Mouse (Mus musculus) lung, postnatal 10 days (tissue): ENCODE measurements around the gene Hibadh.

Source experiments
- DNase-seq: peaks from one replicate; pipeline ENCODE4 v3.0.0; 2021

Gene Hibadh

GRCm38 (mm10) chr6:52567327-52568299 is 72.6 kb downstream of the Hibadh start:
- DNase-seq = no peak

- no peak for DNase-seq
Measured at GRCm38 (mm10) chr6:52565210-52565609, 75.0 kb downstream of the Hibadh start.

GRCm38 (mm10) chr6:52562994-52563393 is 77.2 kb downstream of the Hibadh start:
- DNase-seq = no peak

- no peak for DNase-seq
Measured at GRCm38 (mm10) chr6:52559041-52559440, 81.1 kb downstream of the Hibadh start.

- peak; percentile 17 for DNase-seq
Measured at GRCm38 (mm10) chr6:52544376-52544775, 95.8 kb downstream of the Hibadh start.

- no peak for DNase-seq
Measured at GRCm38 (mm10) chr6:52542464-52542863, 97.7 kb downstream of the Hibadh start.

GRCm38 (mm10) chr6:52539911-52540310 is 100.3 kb downstream of the Hibadh start:
- no peak for DNase-seq

- DNase-seq = no peak
Measured at GRCm38 (mm10) chr6:52535072-52535704, 105.0 kb downstream of the Hibadh start.

- DNase-seq = no peak
Measured at GRCm38 (mm10) chr6:52532144-52532492, 108.1 kb downstream of the Hibadh start.

GRCm38 (mm10) chr6:52531366-52532143 is 108.6 kb downstream of the Hibadh start:
- peak; percentile 24 for DNase-seq

- no peak for DNase-seq
Measured at GRCm38 (mm10) chr6:52530861-52531260, 109.3 kb downstream of the Hibadh start.

- no peak for DNase-seq
Measured at GRCm38 (mm10) chr6:52524226-52524625, 116.0 kb downstream of the Hibadh start.

GRCm38 (mm10) chr6:52518704-52519103 is 121.5 kb downstream of the Hibadh start:
- no peak for DNase-seq

- DNase-seq = no peak
Measured at GRCm38 (mm10) chr6:52517272-52517671, 122.9 kb downstream of the Hibadh start.

- no peak for DNase-seq
Measured at GRCm38 (mm10) chr6:52513876-52514405, 126.2 kb downstream of the Hibadh start.

GRCm38 (mm10) chr6:52508789-52509188 is 131.4 kb downstream of the Hibadh start:
- no peak for DNase-seq

GRCm38 (mm10) chr6:52507946-52508345 is 132.2 kb downstream of the Hibadh start:
- no peak for DNase-seq

- DNase-seq = peak; percentile 31
Measured at GRCm38 (mm10) chr6:52507171-52507570, 133.0 kb downstream of the Hibadh start.

GRCm38 (mm10) chr6:52505777-52506755 is 134.1 kb downstream of the Hibadh start:
- no peak for DNase-seq

GRCm38 (mm10) chr6:52504676-52505460 is 135.3 kb downstream of the Hibadh start:
- DNase-seq = no peak

- DNase-seq = no peak
Measured at GRCm38 (mm10) chr6:52502986-52503385, 137.2 kb downstream of the Hibadh start.
